Mouse (Mus musculus): ENCODE measurements at regions not wholly inside any gene's neighbourhood (a gene's known extent, or its start where the extent isn't known, plus 50 kb on each side); places are given as distances from the start of the nearest gene placed in this dataset.

GRCm38 (mm10) chr14:64575954-64576353 lies 471.9 kb downstream of the Prss52 start:
- no peak for DNase-seq (ENCODE audit: low read depth, low spot score)
- no peaks in the 10 kb centered on the region for H3K9me3 ChIP-seq (replicated peaks; ENCODE audit: insufficient read depth, low read length)
- no peaks in the 10 kb centered on the region for H3K79me2 ChIP-seq (ENCODE audit: control insufficient read depth, insufficient read depth, low read length, poor library complexity)
- no peak overlapping the region for H3K9ac ChIP-seq (ENCODE audit: control insufficient read depth, low read depth, low read length, poor library complexity, severe bottlenecking)
- no peaks in the 10 kb centered on the region; a peak in 1 of 4 replicates for H3K27me3 ChIP-seq (ENCODE audit: control insufficient read depth in 1 of 2, insufficient read depth in 2 of 2, low read length in 2 of 2)
- H3K27ac ChIP-seq (ENCODE audit: control insufficient read depth, low read depth, low read length), result no peak overlapping the region
- no peak for TF ChIP-seq SIN3A (IDR thresholded peaks at IDR 0.05; ENCODE audit: low read length)
- TF ChIP-seq POLR2AphosphoS2 (IDR thresholded peaks at IDR 0.05; ENCODE audit: low read length), result no peak
- no peak for TF ChIP-seq NRF1 (IDR thresholded peaks at IDR 0.05; ENCODE audit: insufficient read depth, low read depth, low read length, poor library complexity, severe bottlenecking)
- no peak for TF ChIP-seq MAX (IDR thresholded peaks at IDR 0.05; ENCODE audit: low read length)
- no peak for TF ChIP-seq EP300 (IDR thresholded peaks at IDR 0.05; ENCODE audit: low read depth in 1 of 2, low read length in 2 of 2)
- no peak for TF ChIP-seq MXI1 (IDR thresholded peaks at IDR 0.05; ENCODE audit: low read depth, low read length)
- no peak for TF ChIP-seq ELF1 (IDR thresholded peaks at IDR 0.05; ENCODE audit: low read depth, low read length)
- no peak for TF ChIP-seq POLR2A (IDR thresholded peaks at IDR 0.05; ENCODE audit: control insufficient read depth in 1 of 2, insufficient read depth in 1 of 2, low read depth in 1 of 2, low read length in 2 of 2, poor library complexity in 1 of 2)
- no peak for TF ChIP-seq MAZ (IDR thresholded peaks at IDR 0.05; ENCODE audit: low read depth, low read length)
- no peak for TF ChIP-seq USF2 (IDR thresholded peaks at IDR 0.05; ENCODE audit: borderline replicate concordance in 1 of 2, insufficient read depth in 1 of 2, low read depth in 1 of 2, low read length in 2 of 2)
- no peak for TF ChIP-seq MEF2A (IDR thresholded peaks at IDR 0.05; ENCODE audit: extremely low read depth, insufficient replicate concordance, low read depth, low read length, poor library complexity, severe bottlenecking)
- no peak for TF ChIP-seq USF1 (IDR thresholded peaks at IDR 0.05; ENCODE audit: low read depth, low read length)
- no peak for TF ChIP-seq ETS1 (IDR thresholded peaks at IDR 0.05; ENCODE audit: low read depth, low read length)
- no peak for TF ChIP-seq CHD1 (IDR thresholded peaks at IDR 0.05; ENCODE audit: low read depth, low read length)
- TF ChIP-seq ZNF384 (IDR thresholded peaks at IDR 0.05; ENCODE audit: low read depth, low read length), result no peak
- TF ChIP-seq RAD21 (IDR thresholded peaks at IDR 0.05; ENCODE audit: low read depth, low read length), result no peak
- no peak for TF ChIP-seq TAL1 (IDR thresholded peaks at IDR 0.05; ENCODE audit: low read length)
- TF ChIP-seq BHLHE40 (IDR thresholded peaks at IDR 0.05; ENCODE audit: borderline replicate concordance, low read depth, low read length), result no peak
- no peak for TF ChIP-seq NELFE (IDR thresholded peaks at IDR 0.05; ENCODE audit: low read depth, low read length)
- no peaks in the 10 kb centered on the region for H3K36me3 ChIP-seq (ENCODE audit: control insufficient read depth in 1 of 2, insufficient read depth in 2 of 2, low read length in 2 of 2)
- H3K4me1 ChIP-seq (ENCODE audit: control insufficient read depth in 1 of 2, insufficient read depth in 2 of 2, low read length in 2 of 2), result no peaks in the 10 kb centered on the region
- no peak overlapping the region for H3K4me3 ChIP-seq (ENCODE audit: control insufficient read depth in 1 of 2, insufficient read depth in 1 of 2, low read depth in 2 of 2, low read length in 2 of 2)

GRCm38 (mm10) chr14:64580086-64580485 lies 476.0 kb downstream of the Prss52 start:
- no peak overlapping the region for H3K27ac ChIP-seq (ENCODE audit: control insufficient read depth, low read depth, low read length)
- no peaks in the 10 kb centered on the region for H3K36me3 ChIP-seq (ENCODE audit: control insufficient read depth in 1 of 2, insufficient read depth in 2 of 2, low read length in 2 of 2)
- no peak overlapping the region for H3K9ac ChIP-seq (ENCODE audit: control insufficient read depth, low read depth, low read length, poor library complexity, severe bottlenecking)
- no peaks in the 10 kb centered on the region for H3K9me3 ChIP-seq (replicated peaks; ENCODE audit: insufficient read depth, low read length)
- H3K4me3 ChIP-seq (ENCODE audit: control insufficient read depth in 1 of 2, insufficient read depth in 1 of 2, low read depth in 2 of 2, low read length in 2 of 2), result no peak overlapping the region
- no peak for DNase-seq (ENCODE audit: low read depth, low spot score)
- no peaks in the 10 kb centered on the region for H3K27me3 ChIP-seq (ENCODE audit: control insufficient read depth in 1 of 2, insufficient read depth in 2 of 2, low read length in 2 of 2)
- H3K79me2 ChIP-seq (ENCODE audit: control insufficient read depth, insufficient read depth, low read length, poor library complexity), result no peaks in the 10 kb centered on the region
- H3K4me1 ChIP-seq (ENCODE audit: control insufficient read depth in 1 of 2, insufficient read depth in 2 of 2, low read length in 2 of 2), result no peaks in the 10 kb centered on the region
- TF ChIP-seq CHD2 (IDR thresholded peaks at IDR 0.05; ENCODE audit: low read length) (no peak), USF1 (IDR thresholded peaks at IDR 0.05; ENCODE audit: low read depth, low read length) (no peak), MXI1 (IDR thresholded peaks at IDR 0.05; ENCODE audit: low read depth, low read length) (no peak), EP300 (IDR thresholded peaks at IDR 0.05; ENCODE audit: low read depth in 1 of 2, low read length in 2 of 2) (no peak), CTCF (IDR thresholded peaks at IDR 0.05 in 2 of 3, conservative IDR thresholded peaks at IDR 0.05 in 1 of 3; ENCODE audit: control insufficient read depth in 1 of 3, insufficient read depth in 1 of 3, low read depth in 2 of 3, low read length in 3 of 3, poor library complexity in 1 of 3, severe bottlenecking in 1 of 3) (no peak), RAD21 (IDR thresholded peaks at IDR 0.05; ENCODE audit: low read depth, low read length) (no peak), ZMIZ1 (IDR thresholded peaks at IDR 0.05; ENCODE audit: low read depth, low read length) (no peak), POLR2AphosphoS5 (IDR thresholded peaks at IDR 0.05; ENCODE audit: borderline replicate concordance, low read depth, low read length) (no peak), SIN3A (IDR thresholded peaks at IDR 0.05; ENCODE audit: low read length) (no peak), ETS1 (IDR thresholded peaks at IDR 0.05; ENCODE audit: low read depth, low read length) (no peak), POLR2A (IDR thresholded peaks at IDR 0.05; ENCODE audit: control insufficient read depth in 1 of 2, insufficient read depth in 1 of 2, low read depth in 1 of 2, low read length in 2 of 2, poor library complexity in 1 of 2) (no peak), TAL1 (IDR thresholded peaks at IDR 0.05; ENCODE audit: low read length) (no peak), TCF12 (IDR thresholded peaks at IDR 0.05; ENCODE audit: low read depth, low read length) (no peak), MEF2A (IDR thresholded peaks at IDR 0.05; ENCODE audit: extremely low read depth, insufficient replicate concordance, low read depth, low read length, poor library complexity, severe bottlenecking) (no peak), POLR2AphosphoS2 (IDR thresholded peaks at IDR 0.05; ENCODE audit: low read length) (no peak), MAFK (IDR thresholded peaks at IDR 0.05; ENCODE audit: borderline replicate concordance, low read depth, low read length) (no peak), MAX (IDR thresholded peaks at IDR 0.05; ENCODE audit: low read length) (no peak), HCFC1 (IDR thresholded peaks at IDR 0.05; ENCODE audit: low read depth, low read length) (no peak), NRF1 (IDR thresholded peaks at IDR 0.05; ENCODE audit: insufficient read depth, low read depth, low read length, poor library complexity, severe bottlenecking) (no peak)
